Mouse (Mus musculus): ENCODE measurements around the gene Hist1h1c. TPM values are rescaled to one million over a fixed set of nuclear protein-coding genes. Genes with fewer than 3 reads are reported as not detected.

The Hist1h1c gene
- total RNA-seq, 1 experiment = 496 TPM

GRCm38 (mm10) chr13:23739922-23740252 is 1.3 kb downstream of the Hist1h1c start:
- no peaks in the 10 kb centered on the region for H3K36me3 ChIP-seq (ENCODE audit: control insufficient read depth, insufficient read depth, low read length, poor library complexity, severe bottlenecking)
- peak overlapping the region; percentile 66 to 74 for H3K4me3 ChIP-seq (ENCODE audit: insufficient read depth in 1 of 2, low read depth in 1 of 2, low read length in 2 of 2, poor library complexity in 1 of 2, severe bottlenecking in 1 of 2)
- in situ Hi-C loops (cut with MboI; ENCODE audit: low sequenced_read_pairs in 2 of 2, unreplicated experiment in 2 of 2) = loop anchor here in 1 of 2 experiments (5.0 to 10.0 kb wide), 3 partner anchors 48 to 1705 kb away; partner anchors contain the start of genes Hist1h1d, Hist1h2ah, Hist1h2bk and Hist1h4f
- no peak for TF ChIP-seq ZNF384 (IDR thresholded peaks at IDR 0.05; ENCODE audit: low read depth, low read length)
- no peak for TF ChIP-seq ZC3H11A (IDR thresholded peaks at IDR 0.05; ENCODE audit: borderline replicate concordance, low read depth, low read length)
- no peak for TF ChIP-seq CHD2 (IDR thresholded peaks at IDR 0.05; ENCODE audit: low read depth, low read length)
- no peak for TF ChIP-seq MAFK (IDR thresholded peaks at IDR 0.05; ENCODE audit: insufficient read depth, low read depth, low read length)
- no peak for TF ChIP-seq HCFC1 (IDR thresholded peaks at IDR 0.05; ENCODE audit: borderline replicate concordance, insufficient read depth, low read length)
- H3K4me1 ChIP-seq (ENCODE audit: control insufficient read depth in 2 of 2, insufficient read depth in 2 of 2, low read length in 2 of 2, poor library complexity in 1 of 2) = peaks cover 0 to 3% of the 10 kb centered on the region in 2 experiments; a peak in 3 of 4 replicates
- DNase-seq (ENCODE audit: low read depth, low spot score) = no peak
- peak overlapping the region; percentile 91 for H3K9ac ChIP-seq (ENCODE audit: insufficient read depth, low read depth, low read length, poor library complexity, severe bottlenecking)
- H3K27ac ChIP-seq (ENCODE audit: insufficient read depth, low read depth, low read length, poor library complexity, severe bottlenecking) = peak overlapping the region; percentile 100
- no peaks in the 10 kb centered on the region for H3K9me3 ChIP-seq (ENCODE audit: control insufficient read depth, insufficient read depth, low read depth, low read length)

GRCm38 (mm10) chr13:23740256-23740840 is 1.7 kb downstream of the Hist1h1c start:
- H3K9ac ChIP-seq (ENCODE audit: insufficient read depth, low read depth, low read length, poor library complexity, severe bottlenecking) = peak overlapping the region; percentile 91; the same call in 1 of the 2 replicates
- no peaks in the 10 kb centered on the region for H3K9me3 ChIP-seq (ENCODE audit: control insufficient read depth, insufficient read depth, low read depth, low read length)
- H3K4me1 ChIP-seq (ENCODE audit: control insufficient read depth in 2 of 2, insufficient read depth in 2 of 2, low read length in 2 of 2, poor library complexity in 1 of 2) = peaks cover 0 to 3% of the 10 kb centered on the region in 2 experiments; a peak in 3 of 4 replicates
- H3K27ac ChIP-seq (ENCODE audit: insufficient read depth, low read depth, low read length, poor library complexity, severe bottlenecking) = peak overlapping the region; percentile 100; the same call in 1 of the 2 replicates
- TF ChIP-seq ZNF384 (IDR thresholded peaks at IDR 0.05; ENCODE audit: low read depth, low read length) (no peak), ZC3H11A (IDR thresholded peaks at IDR 0.05; ENCODE audit: borderline replicate concordance, low read depth, low read length) (no peak), HCFC1 (IDR thresholded peaks at IDR 0.05; ENCODE audit: borderline replicate concordance, insufficient read depth, low read length) (no peak), MAFK (IDR thresholded peaks at IDR 0.05; ENCODE audit: insufficient read depth, low read depth, low read length) (no peak), CHD2 (IDR thresholded peaks at IDR 0.05; ENCODE audit: low read depth, low read length) (no peak)
- H3K4me3 ChIP-seq (ENCODE audit: insufficient read depth in 1 of 2, low read depth in 1 of 2, low read length in 2 of 2, poor library complexity in 1 of 2, severe bottlenecking in 1 of 2) = peak overlapping the region; percentile 66 to 74
- in situ Hi-C loops (cut with MboI; ENCODE audit: low sequenced_read_pairs in 2 of 2, unreplicated experiment in 2 of 2) = loop anchor here in 1 of 2 experiments (5.0 to 10.0 kb wide), 3 partner anchors 48 to 1706 kb away; partner anchors contain the start of genes Hist1h1d, Hist1h2ah, Hist1h2bk and Hist1h4f
- no peaks in the 10 kb centered on the region for H3K36me3 ChIP-seq (ENCODE audit: control insufficient read depth, insufficient read depth, low read length, poor library complexity, severe bottlenecking)
- no peak for DNase-seq (ENCODE audit: low read depth, low spot score)

DNA sequence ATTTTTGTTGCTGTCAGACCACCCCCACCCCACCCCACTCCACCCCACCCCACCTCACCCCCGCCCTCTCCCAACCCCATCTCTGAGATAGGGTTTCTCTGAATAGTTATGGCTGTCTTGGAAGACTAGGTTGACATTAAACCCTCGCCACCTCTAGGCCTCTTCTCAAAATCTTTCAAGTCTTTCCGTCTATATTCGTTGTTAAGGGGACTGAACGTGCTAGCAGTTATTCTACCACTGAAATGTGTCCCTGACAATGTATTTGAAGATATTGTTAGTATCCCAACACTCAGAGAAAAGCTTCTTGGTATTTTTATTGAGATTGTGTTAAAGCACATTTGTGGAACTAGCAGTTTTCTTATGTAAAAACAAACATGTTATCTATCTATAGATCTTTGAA is 2.3 kb downstream of the Hist1h1c start:
- Histone ChIP-seq H3K4me1 (ENCODE audit: control insufficient read depth in 2 of 2, insufficient read depth in 2 of 2, low read length in 2 of 2, poor library complexity in 1 of 2) (peaks cover 0 to 3% of the 10 kb centered on the region in 2 experiments; a peak in 3 of 4 replicates), H3K4me3 (ENCODE audit: insufficient read depth in 1 of 2, low read depth in 1 of 2, low read length in 2 of 2, poor library complexity in 1 of 2, severe bottlenecking in 1 of 2) (peak overlapping the region; percentile 53 to 56), H3K36me3 (ENCODE audit: control insufficient read depth, insufficient read depth, low read length, poor library complexity, severe bottlenecking) (no peaks in the 10 kb centered on the region), H3K9ac (ENCODE audit: insufficient read depth, low read depth, low read length, poor library complexity, severe bottlenecking) (no peak overlapping the region; the same call in 1 of the 2 replicates), H3K27ac (ENCODE audit: insufficient read depth, low read depth, low read length, poor library complexity, severe bottlenecking) (peak overlapping the region; percentile 100; the same call in 1 of the 2 replicates), H3K9me3 (ENCODE audit: control insufficient read depth, insufficient read depth, low read depth, low read length) (no peaks in the 10 kb centered on the region)
- in situ Hi-C loops (cut with MboI; ENCODE audit: low sequenced_read_pairs in 2 of 2, unreplicated experiment in 2 of 2) = loop anchor here in 1 of 2 experiments (5.0 to 10.0 kb wide), 3 partner anchors 49 to 1706 kb away; partner anchors contain the start of genes Hist1h1d, Hist1h2ah, Hist1h2bk and Hist1h4f
- TF ChIP-seq ZC3H11A (IDR thresholded peaks at IDR 0.05; ENCODE audit: borderline replicate concordance, low read depth, low read length) (no peak), HCFC1 (IDR thresholded peaks at IDR 0.05; ENCODE audit: borderline replicate concordance, insufficient read depth, low read length) (no peak), ZNF384 (IDR thresholded peaks at IDR 0.05; ENCODE audit: low read depth, low read length) (no peak), CHD2 (IDR thresholded peaks at IDR 0.05; ENCODE audit: low read depth, low read length) (no peak), MAFK (IDR thresholded peaks at IDR 0.05; ENCODE audit: insufficient read depth, low read depth, low read length) (no peak)
- DNase-seq (ENCODE audit: low read depth, low spot score) = no peak

- H3K4me3 ChIP-seq (ENCODE audit: insufficient read depth in 1 of 2, low read depth in 1 of 2, low read length in 2 of 2, poor library complexity in 1 of 2, severe bottlenecking in 1 of 2) = peak overlapping the region in 1 of 2 experiments; percentile 56; a peak in 2 of 4 replicates
- no peak for DNase-seq (ENCODE audit: low read depth, low spot score)
- no peak for TF ChIP-seq HCFC1 (IDR thresholded peaks at IDR 0.05; ENCODE audit: borderline replicate concordance, insufficient read depth, low read length)
- peak; percentile 69; the same call in 1 of the 2 replicates for TF ChIP-seq CHD2 (IDR thresholded peaks at IDR 0.05; ENCODE audit: low read depth, low read length)
- no peaks in the 10 kb centered on the region for H3K9me3 ChIP-seq (ENCODE audit: control insufficient read depth, insufficient read depth, low read depth, low read length)
- peaks cover 0 to 3% of the 10 kb centered on the region in 2 experiments; a peak in 3 of 4 replicates for H3K4me1 ChIP-seq (ENCODE audit: control insufficient read depth in 2 of 2, insufficient read depth in 2 of 2, low read length in 2 of 2, poor library complexity in 1 of 2)
- H3K27ac ChIP-seq (ENCODE audit: insufficient read depth, low read depth, low read length, poor library complexity, severe bottlenecking) = peak overlapping the region; percentile 96; the same call in 1 of the 2 replicates
- no peaks in the 10 kb centered on the region for H3K36me3 ChIP-seq (ENCODE audit: control insufficient read depth, insufficient read depth, low read length, poor library complexity, severe bottlenecking)
- H3K9ac ChIP-seq (ENCODE audit: insufficient read depth, low read depth, low read length, poor library complexity, severe bottlenecking) = no peak overlapping the region; the same call in 1 of the 2 replicates
- in situ Hi-C loops (cut with MboI; ENCODE audit: low sequenced_read_pairs in 2 of 2, unreplicated experiment in 2 of 2) = loop anchor here in 1 of 2 experiments (5.0 to 10.0 kb wide), 3 partner anchors 50 to 1707 kb away; partner anchors contain the start of genes Hist1h1d, Hist1h2ah, Hist1h2bk and Hist1h4f
Observed at GRCm38 (mm10) chr13:23742007-23742406, 3.4 kb downstream of the Hist1h1c start.
